Mouse (Mus musculus) thymus, adult 2 months (tissue): ENCODE results near the gene Ppp1r18.

Experiments used
- CTCF ChIP-seq: fragments of 200-500 bp; IDR thresholded peaks from 2 replicates; pipeline ENCODE4 v1.5.1; 2012; ENCODE audit warnings: mild to moderate bottlenecking, control low read depth, low read length, moderate library complexity, borderline replicate concordance; ENCODE audit not compliant: control insufficient read depth, poor library complexity, insufficient read depth; ENCODE audit errors: extremely low read depth
- POLR2A ChIP-seq: fragments of 200-500 bp; IDR thresholded peaks from 2 replicates; pipeline ENCODE4 v1.6.1; 2012; ENCODE audit warnings: mild to moderate bottlenecking, low read length, control low read depth, moderate library complexity; ENCODE audit not compliant: control insufficient read depth, poor library complexity, insufficient read depth; ENCODE audit errors: extremely low read depth

GRCm38 (mm10) chr17:35824402-35824801 is 41.0 kb upstream of the Ppp1r18 start:
- TF ChIP-seq CTCF = no peak
- no peak for TF ChIP-seq POLR2A
